Mouse (Mus musculus) embryo, embryonic 11.5 days (tissue): ENCODE measurements at regions not wholly inside any gene's neighbourhood (a gene's known extent, or its start where the extent isn't known, plus 50 kb on each side); places are given as distances from the start of the nearest gene placed in this dataset.

Experiments used
- DNase-seq: peaks from one replicate; pipeline ENCODE4 v3.0.0-alpha.2; 2012; ENCODE audit warnings: low read depth, low spot score

GRCm38 (mm10) chr7:119244785-119245184, 60.4 kb upstream of the Gpr139 start:
- no peak for DNase-seq

- no peak for DNase-seq
Measured at GRCm38 (mm10) chr7:119236343-119236742, 51.9 kb upstream of the Gpr139 start.
